Mouse (Mus musculus) right cerebral cortex, postnatal 36 days (tissue): ENCODE results near the gene Trem2.
"Not testable (repeated sequence)": the region's sequence is repeated elsewhere in the genome, so short reads cannot be mapped to it uniquely, and the experiment has no call there.

Experiments
- DNase-seq, 2 experiments: peaks; one replicate each; pipeline ENCODE4 v3.0.0; 2022; ENCODE audit warnings: low spot score in 2 of 2, mixed read lengths in 1 of 2

The Trem2 gene

GRCm38 (mm10) chr17:48346231-48346630 lies at the start of gene Trem2:
Gene Trem2, plus strand, starts transcription at chr17:48346401.
- DNase-seq: no peak

- no peak for DNase-seq
Observed at GRCm38 (mm10) chr17:48299203-48299602, 47.0 kb upstream of the Trem2 start, which contains the start of gene Treml2. Gene Treml2, plus strand, starts transcription at chr17:48299498.

- no peak for DNase-seq
Observed at GRCm38 (mm10) chr17:48299756-48300155, 46.4 kb upstream of the Trem2 start.

DNA sequence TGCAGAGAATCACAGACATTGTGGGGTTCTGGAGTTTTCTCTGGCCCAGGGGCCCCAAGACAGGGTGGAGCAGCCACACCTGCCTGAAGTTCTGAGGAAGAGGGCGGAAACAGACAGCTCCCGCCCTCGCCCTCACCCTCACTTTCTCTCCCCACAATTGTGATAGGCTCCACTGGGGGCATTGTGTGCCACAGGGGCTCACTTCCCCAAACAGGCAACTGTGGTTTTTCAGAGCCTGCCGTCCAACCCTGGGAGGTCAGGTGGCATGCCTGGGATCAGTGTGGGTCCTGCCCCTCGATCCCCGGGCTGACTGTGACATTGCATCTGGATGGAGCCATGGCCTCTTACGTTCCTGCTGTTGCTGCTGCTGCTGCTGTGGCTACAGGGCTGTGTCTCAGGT lies 46.0 kb upstream of the Trem2 start:
- DNase-seq: no peak

GRCm38 (mm10) chr17:48300861-48301260 lies 45.3 kb upstream of the Trem2 start:
- DNase-seq: no peak

- no peak for DNase-seq
Observed at GRCm38 (mm10) chr17:48301792-48302191, 44.4 kb upstream of the Trem2 start.

- no peak for DNase-seq
Observed at GRCm38 (mm10) chr17:48312124-48312523, 34.1 kb upstream of the Trem2 start.

DNA sequence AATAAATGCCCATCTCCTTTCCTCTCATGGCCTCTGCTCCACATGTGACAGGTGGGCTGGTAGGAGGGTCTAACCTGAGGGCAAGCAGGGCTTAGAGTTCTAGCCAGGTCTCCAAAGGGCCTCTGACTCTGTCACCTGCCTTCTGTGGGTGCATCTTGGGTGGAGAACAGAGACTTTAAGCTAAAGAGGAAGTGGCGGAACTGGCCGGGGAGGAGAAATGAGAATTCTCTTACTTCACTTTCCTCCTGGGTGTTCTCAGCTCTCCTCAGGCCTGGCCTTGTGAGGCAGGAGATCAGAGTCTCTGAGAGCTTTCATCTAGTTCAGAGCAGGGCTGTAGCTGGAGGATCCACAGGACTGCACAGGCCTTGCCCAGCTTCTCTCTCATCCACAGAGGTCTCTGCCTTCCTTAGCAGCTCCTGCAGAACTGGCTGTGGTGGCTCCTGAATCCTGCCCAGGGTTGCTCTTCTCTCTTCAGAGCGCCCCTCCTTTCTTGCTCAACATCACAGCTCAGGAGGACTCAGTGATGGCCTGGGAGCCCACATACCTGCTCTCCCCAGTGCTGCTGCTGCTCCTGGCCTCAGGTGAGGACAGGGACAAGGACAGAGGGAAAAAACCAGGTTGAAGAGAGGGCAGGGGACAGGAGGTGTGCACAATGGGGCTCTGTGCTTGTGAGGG lies 30.2 kb upstream of the Trem2 start, which contains the start of gene B430306N03Rik:
Gene B430306N03Rik, plus strand, starts transcription at position 237 of the 675 bp plus-strand sequence.
- DNase-seq: not testable (repeated sequence)

DNA sequence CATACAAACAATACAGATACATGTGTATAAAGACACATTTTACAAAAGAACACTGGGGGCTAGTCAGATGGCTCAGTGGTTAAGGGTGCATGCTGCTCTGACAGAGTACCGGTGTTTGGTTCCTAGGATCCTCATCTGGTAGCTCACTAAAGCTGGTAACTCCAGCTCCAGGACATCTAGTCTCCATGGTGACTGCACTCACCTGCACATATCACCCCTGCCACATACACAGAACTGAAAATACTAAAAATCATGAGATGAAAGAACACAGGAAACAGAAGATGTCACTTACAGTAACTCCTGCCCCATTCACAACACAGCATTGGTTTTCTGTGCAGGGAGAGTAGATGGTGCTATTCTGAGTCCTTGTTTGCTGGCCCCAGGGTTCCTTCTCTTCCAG lies 27.5 kb upstream of the Trem2 start:
- DNase-seq: no peak

DNA sequence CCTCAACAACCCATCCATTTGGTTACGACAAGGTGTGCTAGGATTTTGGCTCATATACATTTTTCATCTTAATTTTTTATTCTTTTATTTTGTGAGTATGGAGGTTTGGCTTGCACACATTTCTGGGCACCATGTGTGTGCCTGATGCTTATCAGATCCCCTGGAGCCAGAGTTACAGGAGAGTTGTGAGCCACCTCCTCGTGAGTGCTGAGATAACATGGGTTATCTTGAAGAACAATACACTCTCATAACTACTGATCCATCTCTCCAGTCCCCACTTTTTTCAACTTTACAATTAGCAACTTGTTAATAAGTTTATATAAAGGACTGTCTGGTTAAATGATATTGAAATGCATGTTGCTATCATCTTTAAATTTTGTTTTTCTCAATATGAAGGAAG lies 24.9 kb upstream of the Trem2 start:
- DNase-seq: no peak

DNA sequence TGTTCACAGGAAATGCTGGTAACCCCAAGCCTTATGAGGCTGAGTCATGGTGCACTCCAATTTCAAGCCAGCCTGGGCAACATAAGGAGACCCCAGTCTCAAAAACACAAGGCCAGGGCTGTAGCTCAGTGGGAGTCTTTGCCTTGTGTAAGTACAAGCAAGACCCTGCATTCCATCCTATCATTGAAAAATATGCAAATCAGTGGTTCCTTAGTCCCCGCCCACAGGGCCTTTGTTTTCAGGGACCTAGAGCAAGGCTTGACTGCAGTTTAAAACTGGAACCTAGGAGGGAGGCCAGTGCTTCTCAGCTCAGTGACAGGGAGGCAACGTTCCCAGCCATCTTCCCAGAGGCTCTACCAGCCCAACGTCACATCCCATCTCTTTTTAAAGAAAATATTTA lies 23.0 kb upstream of the Trem2 start:
- no peak for DNase-seq

DNA sequence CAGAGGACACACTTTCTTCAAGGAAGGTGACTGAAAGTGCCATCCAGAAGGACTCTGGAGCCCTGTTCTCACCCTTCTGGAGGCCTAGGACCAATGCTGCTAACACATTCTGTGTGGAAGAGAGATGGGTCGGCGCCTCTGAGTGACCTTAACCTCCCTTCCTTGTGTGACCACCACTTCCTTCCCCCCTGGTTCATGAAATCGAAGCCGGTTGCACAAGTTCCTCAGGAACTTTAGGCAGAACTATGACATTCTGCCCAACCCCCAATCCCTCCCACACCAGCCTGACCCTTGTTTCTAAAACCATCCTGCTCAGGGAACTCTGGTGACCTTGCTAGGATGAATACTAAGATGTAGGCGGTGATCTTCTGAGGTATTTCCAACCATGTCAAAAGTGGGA lies 21.9 kb upstream of the Trem2 start:
- no peak for DNase-seq

- no peak for DNase-seq
Observed at GRCm38 (mm10) chr17:48325093-48325492, 21.1 kb upstream of the Trem2 start.

DNA sequence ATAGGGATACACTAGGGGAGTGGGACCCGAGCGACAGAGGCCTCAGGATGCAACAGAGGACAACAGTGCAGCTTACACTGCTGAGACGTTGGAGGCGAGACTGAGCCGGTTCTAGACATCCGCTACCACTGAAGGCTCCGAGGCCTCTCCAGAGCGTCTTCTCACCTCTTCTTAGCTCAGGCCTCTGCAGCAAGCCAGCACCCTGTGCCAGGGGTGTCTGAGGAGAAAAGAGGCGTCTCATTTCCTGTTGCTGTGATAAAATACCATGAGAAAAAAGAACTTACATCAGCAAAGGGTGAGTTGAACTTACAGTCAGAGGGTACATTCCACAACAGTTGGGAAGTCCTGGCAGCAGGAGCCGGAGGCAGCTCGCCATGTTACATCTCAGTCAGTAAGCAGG lies 20.6 kb upstream of the Trem2 start:
- no peak for DNase-seq

GRCm38 (mm10) chr17:48326656-48327055 lies 19.5 kb upstream of the Trem2 start:
- peak; percentile 74 to 87 for DNase-seq

DNA sequence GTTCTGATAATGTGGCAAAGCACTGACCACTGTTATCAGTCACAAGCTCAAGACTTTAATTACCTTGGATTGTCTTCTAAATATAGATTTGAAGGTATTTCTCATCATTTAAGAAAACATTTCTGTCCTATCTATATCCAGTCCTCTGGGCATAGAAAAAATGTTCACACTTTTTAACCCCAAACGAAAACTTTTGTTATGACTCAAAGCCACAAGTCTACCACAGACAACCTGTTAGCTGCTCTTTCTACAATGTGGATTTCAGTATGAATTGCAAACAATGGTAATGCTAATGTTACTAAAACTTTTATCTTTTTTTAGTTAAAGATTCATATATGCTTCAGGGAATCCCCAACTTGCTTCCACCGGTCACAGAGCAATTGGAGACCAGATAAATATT lies 13.7 kb upstream of the Trem2 start:
- no peak for DNase-seq

- no peak for DNase-seq
Observed at GRCm38 (mm10) chr17:48334186-48334585, 12.0 kb upstream of the Trem2 start.

GRCm38 (mm10) chr17:48336857-48337256 lies 9.3 kb upstream of the Trem2 start:
- peak; percentile 68 to 73 for DNase-seq

DNA sequence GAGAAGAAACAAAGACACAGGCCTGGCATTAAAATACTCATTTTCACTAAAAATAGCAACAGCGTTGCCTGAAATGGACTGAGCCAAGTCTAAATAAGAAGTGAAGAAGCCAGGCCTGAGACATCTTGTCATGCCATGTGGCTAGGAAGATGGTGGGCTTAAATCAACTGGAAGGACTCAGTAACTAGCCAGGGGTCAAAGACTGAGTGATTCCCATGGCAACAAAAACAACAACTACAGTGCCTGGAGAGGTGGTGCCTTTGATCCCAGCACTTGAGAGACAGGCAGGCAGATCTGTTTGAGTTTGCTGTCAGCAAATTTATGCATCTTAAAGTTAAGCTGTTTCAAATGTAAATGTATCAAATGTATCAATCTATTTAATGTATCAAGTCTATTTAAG lies 5.9 kb upstream of the Trem2 start:
- no peak for DNase-seq

DNA sequence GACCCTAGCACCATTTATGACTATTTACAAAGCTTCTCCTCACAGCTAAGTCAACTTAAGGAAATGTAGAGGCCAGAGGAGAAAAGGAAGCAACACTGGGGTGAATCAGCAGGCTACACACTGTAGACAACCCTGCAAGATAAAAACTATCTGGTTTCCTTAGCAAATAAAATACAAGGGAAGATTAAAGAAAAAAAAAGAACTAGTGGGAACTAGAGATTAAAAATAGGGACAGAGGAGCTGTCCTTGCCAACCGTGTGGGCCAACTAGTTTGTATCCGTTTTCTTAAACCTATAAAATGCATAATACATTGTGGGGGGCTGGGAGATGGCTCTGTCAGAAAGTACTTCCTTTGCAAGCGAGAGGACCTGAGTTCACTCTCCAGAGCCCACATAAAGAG lies 4.3 kb upstream of the Trem2 start:
- DNase-seq: no peak

- no peak for DNase-seq
Observed at GRCm38 (mm10) chr17:48343065-48343464, 3.1 kb upstream of the Trem2 start.

DNA sequence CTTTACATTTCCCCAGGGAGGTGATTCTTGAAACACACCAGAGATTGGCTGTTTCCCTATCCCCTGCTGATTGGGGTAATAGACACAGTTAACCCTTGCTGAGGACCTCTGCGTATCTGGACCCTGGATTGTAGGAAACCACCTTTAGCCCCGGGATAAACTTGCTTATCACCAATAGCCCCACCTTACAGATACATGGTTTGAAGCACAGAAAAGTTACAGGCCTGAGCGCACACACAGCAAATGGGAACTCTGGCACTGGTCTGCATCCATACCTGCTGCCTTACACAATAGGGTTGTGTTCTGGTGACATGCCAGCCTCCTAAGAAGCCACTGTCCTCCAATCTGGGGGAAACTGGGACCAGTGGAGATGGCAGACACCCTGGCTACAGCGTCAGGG lies 377 bp upstream of the Trem2 start:
- DNase-seq: no peak

DNA sequence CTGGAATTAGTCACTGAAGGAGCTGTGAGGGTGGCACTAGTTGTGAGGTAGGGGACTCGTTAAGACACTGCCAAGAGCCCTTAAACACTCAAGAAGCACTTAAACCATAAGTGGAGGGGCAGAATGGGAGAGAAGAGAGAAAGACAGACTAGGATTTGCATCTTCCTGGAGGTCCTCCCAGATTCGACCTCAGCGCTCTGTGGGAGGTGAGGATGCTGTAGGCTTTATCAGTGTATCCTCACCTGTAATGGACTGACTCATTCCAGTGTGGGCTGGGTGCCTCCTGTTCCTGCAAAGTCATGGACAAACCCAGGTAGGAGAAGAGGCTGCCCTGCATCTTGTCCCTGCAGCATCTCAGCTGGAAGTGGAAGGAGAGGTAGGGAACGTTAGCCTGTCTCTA lies 633 bp downstream of the Trem2 start:
- DNase-seq: no peak

DNA sequence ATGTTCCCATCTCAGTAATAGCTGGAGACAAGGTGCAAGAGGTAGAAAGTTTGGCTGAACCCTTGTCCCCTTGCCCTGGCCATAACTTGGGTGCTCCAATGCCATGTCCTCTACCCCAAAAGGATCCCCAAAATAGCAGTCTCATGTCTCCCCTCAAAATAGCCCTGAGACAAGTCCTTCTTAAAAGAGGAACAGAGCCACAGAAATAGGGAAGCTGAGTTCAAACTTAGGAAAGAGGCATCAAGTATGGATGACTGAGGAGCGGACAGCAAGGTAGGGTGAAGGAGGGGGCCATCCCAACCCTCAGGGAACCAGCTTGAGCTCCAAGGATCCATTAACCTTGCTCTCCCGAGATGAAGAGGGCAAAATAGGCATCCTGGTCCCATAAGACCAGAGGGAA lies 1.1 kb downstream of the Trem2 start:
- no peak for DNase-seq
